Mouse (Mus musculus): ENCODE results near the gene Ldb3. TPM values are rescaled to one million over a fixed set of nuclear protein-coding genes. Genes with fewer than 3 reads are reported as not detected.

Gene Ldb3
- polyA plus RNA-seq, 1 experiment from 2014 or later = 301 TPM

DNA sequence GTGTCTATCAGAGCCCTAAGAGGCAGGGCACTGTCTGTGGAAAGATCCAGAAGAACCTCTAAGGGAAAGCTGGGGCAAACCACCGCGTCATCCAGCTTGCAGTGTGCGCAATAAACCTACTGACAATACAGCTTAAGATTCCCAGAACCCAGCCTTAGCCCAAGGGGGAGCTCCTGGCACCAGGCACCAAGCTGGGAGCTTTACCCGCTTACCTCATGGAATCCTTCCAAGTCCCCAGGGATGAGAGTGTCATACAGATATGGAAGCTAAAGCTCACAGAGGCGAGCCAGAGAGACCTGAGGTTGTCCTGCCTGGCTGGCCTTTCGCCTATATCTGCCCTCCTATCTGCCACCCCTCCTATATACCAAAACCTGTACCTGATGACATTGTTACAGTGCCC, 44.9 kb downstream of the Ldb3 start:
- H3K36me3 ChIP-seq (ENCODE audit: control insufficient read depth, insufficient read depth, low read length) = peaks cover 86% of the 10 kb centered on the region
- ATAC-seq (ENCODE audit: insufficient number of reproducible peaks, insufficient read depth, low FRiP score, low read depth) = no peak
- peak overlapping the region; percentile 75 to 95 for H3K27ac ChIP-seq (replicated peaks in 1 of 2; ENCODE audit: control insufficient read depth in 1 of 2, insufficient read depth in 1 of 2, low read depth in 2 of 2, low read length in 2 of 2)
- peak overlapping the region; percentile 44; the same call in 1 of the 2 replicates for H3K4me2 ChIP-seq (ENCODE audit: low read length)
- WGBS = 46% methylated on average over 6 of the region's 6 CpGs
- H3K4me1 ChIP-seq (ENCODE audit: control insufficient read depth in 2 of 2, insufficient read depth in 2 of 2, low read length in 2 of 2) = peaks cover 27 to 48% of the 10 kb centered on the region in 2 experiments
- no peak overlapping the region for H3K4me3 ChIP-seq (ENCODE audit: control insufficient read depth in 1 of 2, insufficient read depth in 1 of 2, low read depth in 1 of 2, low read length in 2 of 2)
- H3K9me3 ChIP-seq (ENCODE audit: control insufficient read depth, low read length) = no peaks in the 10 kb centered on the region
- peak overlapping the region; percentile 58 for H3K9ac ChIP-seq (ENCODE audit: low read length)
- peaks cover 4% of the 10 kb centered on the region; the same call in 1 of the 2 replicates for H3K27me3 ChIP-seq (ENCODE audit: control insufficient read depth, insufficient read depth, low read length)

DNA sequence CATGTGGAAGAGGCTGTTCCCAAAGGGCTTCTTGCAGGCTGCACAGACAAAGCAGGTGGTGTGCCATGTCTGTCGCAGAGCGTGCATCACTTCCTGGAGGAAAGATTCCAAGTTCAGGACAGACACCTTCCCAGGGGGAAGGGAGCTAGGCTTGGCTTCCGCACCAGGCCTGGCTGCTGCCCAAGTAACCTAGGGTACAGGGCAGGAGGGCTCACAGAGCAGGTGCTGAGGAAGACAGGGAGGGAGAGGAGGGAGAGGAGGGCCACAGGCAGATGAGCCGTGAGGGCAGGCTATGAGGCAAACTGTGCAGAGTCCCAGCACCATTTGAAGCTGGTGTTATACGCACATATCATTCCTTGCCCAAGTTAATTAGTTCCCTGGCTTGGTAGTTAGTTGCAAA, 46.6 kb downstream of the Ldb3 start:
- peaks cover 93% of the 10 kb centered on the region for H3K36me3 ChIP-seq (ENCODE audit: control insufficient read depth, insufficient read depth, low read length)
- no peak for ATAC-seq (ENCODE audit: insufficient number of reproducible peaks, insufficient read depth, low FRiP score, low read depth)
- no peaks in the 10 kb centered on the region for H3K9me3 ChIP-seq (ENCODE audit: control insufficient read depth, low read length)
- H3K4me1 ChIP-seq (ENCODE audit: control insufficient read depth in 2 of 2, insufficient read depth in 2 of 2, low read length in 2 of 2) = peaks cover 26 to 43% of the 10 kb centered on the region in 2 experiments
- WGBS = 79% methylated on average over 5 of the region's 5 CpGs
- no peak overlapping the region for H3K4me2 ChIP-seq (ENCODE audit: low read length)
- H3K27me3 ChIP-seq (ENCODE audit: control insufficient read depth, insufficient read depth, low read length) = peaks cover 4% of the 10 kb centered on the region; the same call in 1 of the 2 replicates
- no peak overlapping the region for H3K27ac ChIP-seq (replicated peaks in 1 of 2; ENCODE audit: control insufficient read depth in 1 of 2, insufficient read depth in 1 of 2, low read depth in 2 of 2, low read length in 2 of 2)
- H3K4me3 ChIP-seq (ENCODE audit: control insufficient read depth in 1 of 2, insufficient read depth in 1 of 2, low read depth in 1 of 2, low read length in 2 of 2) = no peak overlapping the region
- no peak overlapping the region for H3K9ac ChIP-seq (ENCODE audit: low read length)

DNA sequence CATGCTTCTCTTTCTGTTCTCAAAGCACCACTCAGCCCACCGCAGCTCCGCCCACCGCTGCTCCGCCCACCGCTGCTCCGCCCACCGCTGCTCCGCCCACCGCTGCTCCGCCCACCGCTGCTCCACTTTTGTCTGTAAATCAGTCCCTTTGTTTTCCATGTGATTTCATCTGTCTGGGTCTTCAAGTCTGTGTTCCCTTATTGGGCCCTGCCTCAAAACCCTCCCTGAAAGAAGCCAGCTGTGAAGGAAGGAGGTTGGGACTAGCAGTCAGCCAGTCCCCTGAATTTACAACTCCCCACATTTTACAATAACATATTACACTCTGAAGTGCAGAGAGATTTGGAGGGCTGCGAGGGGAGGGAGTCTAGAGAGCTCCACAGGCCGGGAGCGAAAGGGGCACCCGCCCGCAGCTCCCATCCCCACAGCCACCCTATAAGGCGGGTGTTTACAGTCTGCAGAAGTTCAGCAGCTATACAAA, 47.8 kb downstream of the Ldb3 start:
- ATAC-seq (ENCODE audit: insufficient number of reproducible peaks, insufficient read depth, low FRiP score, low read depth) = no peak

DNA sequence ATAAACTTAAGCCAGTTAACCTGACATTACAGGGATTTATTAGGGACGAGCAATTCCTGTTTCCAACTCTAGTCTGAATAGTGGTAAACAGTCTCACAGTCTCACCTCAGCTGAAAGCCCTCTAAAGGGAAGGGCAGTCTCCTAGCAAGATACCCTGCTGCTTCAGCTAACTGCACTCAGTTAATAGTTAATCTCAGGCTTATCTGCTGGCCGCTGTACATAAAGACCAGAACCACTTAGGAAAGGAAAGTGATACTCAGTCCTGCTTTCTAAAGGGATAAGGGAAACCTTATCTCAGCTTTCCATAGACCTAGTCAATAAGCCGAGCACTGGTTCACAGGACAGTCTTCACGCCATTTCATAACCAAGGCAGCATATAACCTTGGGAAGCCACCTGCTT, 52.6 kb downstream of the Ldb3 start:
- ATAC-seq (ENCODE audit: insufficient number of reproducible peaks, insufficient read depth, low FRiP score, low read depth) = no peak
- Histone ChIP-seq H3K9me3 (ENCODE audit: control insufficient read depth, low read length) (no peaks in the 10 kb centered on the region), H3K27me3 (ENCODE audit: control insufficient read depth, insufficient read depth, low read length) (no peaks in the 10 kb centered on the region), H3K9ac (ENCODE audit: low read length) (no peak overlapping the region), H3K4me2 (ENCODE audit: low read length) (no peak overlapping the region), H3K4me1 (ENCODE audit: control insufficient read depth in 2 of 2, insufficient read depth in 2 of 2, low read length in 2 of 2) (peaks cover 6 to 7% of the 10 kb centered on the region in 2 experiments; a peak in 3 of 4 replicates), H3K36me3 (ENCODE audit: control insufficient read depth, insufficient read depth, low read length) (peaks cover 95% of the 10 kb centered on the region), H3K4me3 (ENCODE audit: control insufficient read depth in 1 of 2, insufficient read depth in 1 of 2, low read depth in 1 of 2, low read length in 2 of 2) (no peak overlapping the region), H3K27ac (replicated peaks in 1 of 2; ENCODE audit: control insufficient read depth in 1 of 2, insufficient read depth in 1 of 2, low read depth in 2 of 2, low read length in 2 of 2) (0 out of 4 replicates have a peak overlapping the region, but pooled peaks of 1 of the 2 experiments have one; percentile 35)
- WGBS = 25% methylated on average over 4 of the region's 4 CpGs

More for the DNA sequence above, 47.8 kb downstream of the Ldb3 start:
- Histone ChIP-seq H3K4me1 (ENCODE audit: control insufficient read depth in 2 of 2, insufficient read depth in 2 of 2, low read length in 2 of 2) (peaks cover 29 to 34% of the 10 kb centered on the region in 2 experiments), H3K36me3 (ENCODE audit: control insufficient read depth, insufficient read depth, low read length) (peaks cover 93% of the 10 kb centered on the region), H3K27me3 (ENCODE audit: control insufficient read depth, insufficient read depth, low read length) (peaks cover 4% of the 10 kb centered on the region; the same call in 1 of the 2 replicates), H3K4me3 (ENCODE audit: control insufficient read depth in 1 of 2, insufficient read depth in 1 of 2, low read depth in 1 of 2, low read length in 2 of 2) (no peak overlapping the region), H3K9ac (ENCODE audit: low read length) (no peak overlapping the region), H3K4me2 (ENCODE audit: low read length) (0 out of 2 replicates have a peak overlapping the region, but pooled peaks have one; percentile 16), H3K27ac (replicated peaks in 1 of 2; ENCODE audit: control insufficient read depth in 1 of 2, insufficient read depth in 1 of 2, low read depth in 2 of 2, low read length in 2 of 2) (peak overlapping the region in 1 of 2 experiments; percentile 47; a peak in 1 of 4 replicates), H3K9me3 (ENCODE audit: control insufficient read depth, low read length) (no peaks in the 10 kb centered on the region)
- WGBS = 34% methylated on average over 17 of the region's 17 CpGs

DNA sequence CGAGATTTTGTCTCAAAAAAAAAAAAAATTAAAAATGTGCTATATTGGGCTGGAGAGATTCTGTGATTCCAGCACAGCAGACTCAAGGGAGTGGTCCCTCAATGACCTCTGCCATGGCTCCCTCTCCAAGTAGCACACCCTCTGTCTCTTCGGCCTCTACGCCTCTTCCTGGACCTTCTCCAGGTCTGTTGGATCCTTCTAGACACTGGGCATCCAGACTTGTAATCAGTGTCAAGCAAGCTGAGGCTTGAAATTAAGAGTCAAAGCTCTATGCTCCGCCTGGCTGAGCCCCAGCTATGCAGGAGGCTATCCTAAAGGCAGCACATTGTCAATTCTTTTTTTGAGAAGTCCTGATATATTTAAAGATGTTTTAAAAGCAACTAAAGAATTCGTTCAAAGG, 54.9 kb downstream of the Ldb3 start:
- H3K36me3 ChIP-seq (ENCODE audit: control insufficient read depth, insufficient read depth, low read length) = peaks cover 85% of the 10 kb centered on the region
- no peak overlapping the region for H3K4me2 ChIP-seq (ENCODE audit: low read length)
- H3K4me3 ChIP-seq (ENCODE audit: control insufficient read depth in 1 of 2, insufficient read depth in 1 of 2, low read depth in 1 of 2, low read length in 2 of 2) = no peak overlapping the region

DNA sequence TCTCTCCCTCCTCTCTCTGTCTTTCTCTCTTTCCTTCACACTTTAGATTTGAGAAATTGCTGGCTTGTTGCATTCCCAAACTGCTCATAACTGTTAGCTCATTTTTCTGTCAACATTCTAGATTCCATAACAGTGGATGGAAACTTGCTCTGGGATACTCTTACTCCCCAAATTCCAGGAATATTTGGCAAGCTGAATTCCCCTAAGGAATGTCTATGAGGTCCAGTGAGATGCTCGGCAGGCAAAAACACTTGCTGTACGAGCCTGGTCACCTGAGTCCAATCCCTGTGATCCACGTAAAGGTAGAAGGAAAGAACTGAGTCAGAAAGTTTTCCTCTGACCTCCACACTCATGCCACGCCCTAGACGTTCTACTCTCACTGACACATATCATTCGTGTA, 55.9 kb downstream of the Ldb3 start:
- Histone ChIP-seq H3K27ac (replicated peaks in 1 of 2; ENCODE audit: control insufficient read depth in 1 of 2, insufficient read depth in 1 of 2, low read depth in 2 of 2, low read length in 2 of 2) (peak overlapping the region in 1 of 2 experiments; percentile 48; a peak in 2 of 4 replicates), H3K9ac (ENCODE audit: low read length) (no peak overlapping the region), H3K4me2 (ENCODE audit: low read length) (no peak overlapping the region), H3K4me3 (ENCODE audit: control insufficient read depth in 1 of 2, insufficient read depth in 1 of 2, low read depth in 1 of 2, low read length in 2 of 2) (no peak overlapping the region), H3K4me1 (ENCODE audit: control insufficient read depth in 2 of 2, insufficient read depth in 2 of 2, low read length in 2 of 2) (peaks cover 15 to 23% of the 10 kb centered on the region in 2 experiments), H3K27me3 (ENCODE audit: control insufficient read depth, insufficient read depth, low read length) (no peaks in the 10 kb centered on the region; the same call in 1 of the 2 replicates), H3K36me3 (ENCODE audit: control insufficient read depth, insufficient read depth, low read length) (peaks cover 85% of the 10 kb centered on the region), H3K9me3 (ENCODE audit: control insufficient read depth, low read length) (peaks cover 5% of the 10 kb centered on the region; the same call in 1 of the 2 replicates)
- WGBS = 58% methylated on average over 6 of the region's 6 CpGs
- no peak for ATAC-seq (ENCODE audit: insufficient number of reproducible peaks, insufficient read depth, low FRiP score, low read depth)

More for the DNA sequence above, 54.9 kb downstream of the Ldb3 start:
- peaks cover 5% of the 10 kb centered on the region; the same call in 1 of the 2 replicates for H3K9me3 ChIP-seq (ENCODE audit: control insufficient read depth, low read length)
- peaks cover 11 to 19% of the 10 kb centered on the region in 2 experiments for H3K4me1 ChIP-seq (ENCODE audit: control insufficient read depth in 2 of 2, insufficient read depth in 2 of 2, low read length in 2 of 2)
- no peak for ATAC-seq (ENCODE audit: insufficient number of reproducible peaks, insufficient read depth, low FRiP score, low read depth)
- H3K9ac ChIP-seq (ENCODE audit: low read length) = no peak overlapping the region
- no peaks in the 10 kb centered on the region; the same call in 1 of the 2 replicates for H3K27me3 ChIP-seq (ENCODE audit: control insufficient read depth, insufficient read depth, low read length)
- H3K27ac ChIP-seq (replicated peaks in 1 of 2; ENCODE audit: control insufficient read depth in 1 of 2, insufficient read depth in 1 of 2, low read depth in 2 of 2, low read length in 2 of 2) = no peak overlapping the region
- WGBS = 85% methylated on average over 5 of the region's 5 CpGs

DNA sequence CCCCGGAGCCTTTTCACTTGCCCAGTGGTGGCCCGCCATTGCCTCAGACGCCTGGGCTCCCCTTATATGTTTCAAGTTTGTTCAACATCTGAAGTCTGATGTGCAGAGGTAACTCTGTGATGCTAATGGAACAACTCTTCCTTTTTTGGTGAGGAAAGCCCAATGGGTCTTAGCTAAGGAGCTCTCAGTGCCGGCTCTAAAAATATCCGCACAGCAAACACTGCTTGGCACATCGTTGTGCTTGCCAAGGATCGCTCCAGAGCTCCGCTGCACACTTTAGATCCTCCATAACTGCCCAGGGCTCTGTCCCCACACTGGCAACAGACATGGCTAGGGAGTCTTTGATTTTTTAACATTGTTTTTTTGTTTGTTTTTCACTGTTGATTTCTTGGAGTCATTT, 59.7 kb downstream of the Ldb3 start:
- 37% methylated on average over 8 of the region's 8 CpGs for WGBS
- Histone ChIP-seq H3K27ac (replicated peaks in 1 of 2; ENCODE audit: control insufficient read depth in 1 of 2, insufficient read depth in 1 of 2, low read depth in 2 of 2, low read length in 2 of 2) (peak overlapping the region; percentile 80 to 85), H3K4me2 (ENCODE audit: low read length) (no peak overlapping the region), H3K9me3 (ENCODE audit: control insufficient read depth, low read length) (peaks cover 5% of the 10 kb centered on the region; the same call in 1 of the 2 replicates), H3K4me3 (ENCODE audit: control insufficient read depth in 1 of 2, insufficient read depth in 1 of 2, low read depth in 1 of 2, low read length in 2 of 2) (no peak overlapping the region), H3K4me1 (ENCODE audit: control insufficient read depth in 2 of 2, insufficient read depth in 2 of 2, low read length in 2 of 2) (peaks cover 11 to 23% of the 10 kb centered on the region in 2 experiments), H3K27me3 (ENCODE audit: control insufficient read depth, insufficient read depth, low read length) (no peaks in the 10 kb centered on the region; the same call in 1 of the 2 replicates), H3K9ac (ENCODE audit: low read length) (peak overlapping the region; percentile 38; the same call in 1 of the 2 replicates), H3K36me3 (ENCODE audit: control insufficient read depth, insufficient read depth, low read length) (peaks cover 50% of the 10 kb centered on the region)
- peak; percentile 59 for ATAC-seq (ENCODE audit: insufficient number of reproducible peaks, insufficient read depth, low FRiP score, low read depth)
